Mouse (Mus musculus) small intestine, adult 2 months (tissue): ENCODE data around the gene Gm6657.

Source experiments
- CTCF ChIP-seq: fragments of 200-500 bp; IDR thresholded peaks from 2 replicates; pipeline ENCODE4 v1.5.1; 2012; ENCODE audit warnings: low read depth, mild to moderate bottlenecking, control low read depth, inconsistent platforms, low read length, moderate library complexity, mixed read lengths; ENCODE audit not compliant: insufficient replicate concordance, insufficient read length; ENCODE audit errors: extremely low read depth
- POLR2A ChIP-seq: fragments of 200-500 bp; IDR thresholded peaks from 2 replicates; pipeline ENCODE4 v1.6.1; 2012; ENCODE audit warnings: low read depth, mild to moderate bottlenecking, control low read depth, inconsistent platforms, low read length, moderate library complexity

DNA sequence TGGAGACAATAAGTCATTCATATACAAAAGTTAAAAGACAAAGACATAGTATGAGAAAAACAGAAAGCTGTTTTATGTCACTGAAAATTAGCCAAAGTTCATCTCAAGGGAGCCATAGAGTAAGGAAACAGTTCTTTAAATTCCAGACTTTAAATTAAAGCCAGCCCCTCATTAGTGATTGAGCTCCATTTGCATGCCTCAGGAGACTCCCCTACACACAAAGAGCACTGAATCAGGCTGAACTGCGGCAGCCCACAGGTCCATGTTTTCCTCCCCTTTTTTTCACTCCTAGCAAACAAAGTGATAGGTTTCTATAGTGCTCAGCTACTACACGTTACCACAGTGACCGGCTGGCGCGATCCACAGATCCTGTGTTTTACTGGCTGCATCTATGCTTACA is 9.6 kb downstream of the Gm6657 start:
- TF ChIP-seq POLR2A: no peak
- no peak for TF ChIP-seq CTCF
